Mouse (Mus musculus): ENCODE measurements around the gene Trim27. TPM values are rescaled to one million over a fixed set of nuclear protein-coding genes. Genes with fewer than 3 reads are reported as not detected.

The Trim27 gene
- polyA plus RNA-seq, 1 experiment from 2014 or later = 148 TPM

DNA sequence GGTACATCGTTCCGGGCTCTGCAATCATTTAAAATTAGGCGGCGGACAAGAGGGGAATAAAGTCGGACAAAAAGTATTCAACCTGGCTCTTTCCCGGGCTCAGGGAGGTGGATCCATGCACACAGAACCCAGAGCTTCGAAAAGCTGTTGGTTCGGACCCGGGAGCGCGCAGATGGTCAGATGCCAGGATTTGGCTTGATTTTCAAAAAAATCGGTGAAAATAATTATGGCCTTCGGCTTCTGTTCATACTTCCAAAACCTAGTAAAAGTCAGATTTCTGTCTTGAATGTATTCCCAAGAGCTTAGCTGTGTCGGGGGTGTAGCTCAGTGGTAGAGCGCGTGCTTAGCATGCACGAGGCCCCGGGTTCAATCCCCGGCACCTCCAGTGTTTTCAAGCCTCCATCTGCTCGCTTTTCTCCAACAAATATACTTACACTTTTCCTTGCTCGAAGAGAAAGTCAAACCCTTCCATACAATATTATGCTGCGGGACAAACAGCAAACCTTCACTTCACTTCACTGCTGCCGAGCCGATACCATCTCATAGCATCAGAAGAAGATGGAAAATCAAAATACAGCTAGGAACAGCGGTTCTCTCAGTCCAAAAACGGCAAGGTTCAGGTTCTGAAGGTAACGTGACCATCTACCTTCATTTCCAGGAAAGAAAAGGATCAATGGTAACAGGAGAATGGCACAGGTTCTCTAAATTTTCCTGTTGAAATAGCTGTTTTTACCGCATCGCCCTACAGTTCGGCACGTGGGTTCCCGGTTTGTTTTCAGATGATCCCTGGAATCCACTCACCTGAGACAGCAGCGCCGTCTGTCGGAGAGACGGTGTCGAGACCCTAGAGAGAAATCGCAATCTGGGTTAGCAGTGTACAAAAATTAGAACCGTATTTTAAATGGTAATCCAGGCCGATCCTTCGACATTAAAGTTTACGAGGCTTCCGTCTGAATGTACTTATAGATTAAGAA, 54.8 kb downstream of the Trim27 start:
- under 1% methylated on average over 43 of the region's 43 CpGs for WGBS
- H3K4me2 ChIP-seq (ENCODE audit: low read depth, low read length) = peak overlapping the region; percentile 57
- H3K27ac ChIP-seq (replicated peaks; ENCODE audit: low read depth, low read length) = no peak overlapping the region
- H3K4me1 ChIP-seq (ENCODE audit: control insufficient read depth, insufficient read depth, low read length) = no peaks in the 10 kb centered on the region; the same call in 1 of the 2 replicates
- peak overlapping the region; percentile 44 for H3K4me3 ChIP-seq (ENCODE audit: low read depth, low read length)
- H3K36me3 ChIP-seq (replicated peaks; ENCODE audit: control insufficient read depth, insufficient read depth, low read depth, low read length) = no peaks in the 10 kb centered on the region
- ATAC-seq (replicated peaks; ENCODE audit: insufficient number of reproducible peaks, low FRiP score, low TSS enrichment, low read depth) (peak; percentile 91), DNase-seq (ENCODE audit: low spot score) (peak; percentile 88)
- H3K9ac ChIP-seq (replicated peaks; ENCODE audit: low read length) = peak overlapping the region; percentile 41
- H3K27me3 ChIP-seq (ENCODE audit: control insufficient read depth, insufficient read depth, low read length) = no peaks in the 10 kb centered on the region
- H3K9me3 ChIP-seq (replicated peaks; ENCODE audit: control insufficient read depth, low read length) = no peaks in the 10 kb centered on the region

DNA sequence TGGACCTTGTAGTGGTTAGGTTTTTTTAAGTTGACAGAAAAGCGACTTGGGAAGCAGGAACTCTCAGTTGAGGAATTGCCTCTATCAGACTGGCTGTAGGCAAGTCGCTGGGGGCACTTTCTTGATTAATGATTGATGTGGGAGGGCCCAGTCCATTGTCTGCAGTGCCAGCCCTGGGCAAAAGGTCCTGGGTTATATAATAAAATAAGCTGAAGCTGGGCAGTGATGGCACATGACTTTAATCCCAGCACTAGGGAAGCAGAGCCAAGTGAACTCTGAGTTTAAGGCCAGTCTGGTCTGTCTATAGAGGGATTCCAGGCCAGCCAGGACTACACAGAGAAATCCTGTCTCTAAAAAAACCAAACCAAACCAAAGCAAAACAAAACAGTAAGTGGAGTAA, 57.5 kb downstream of the Trim27 start:
- 61% methylated on average over 2 of the region's 2 CpGs for WGBS
- no peak overlapping the region for H3K4me3 ChIP-seq (ENCODE audit: low read depth, low read length)

DNA sequence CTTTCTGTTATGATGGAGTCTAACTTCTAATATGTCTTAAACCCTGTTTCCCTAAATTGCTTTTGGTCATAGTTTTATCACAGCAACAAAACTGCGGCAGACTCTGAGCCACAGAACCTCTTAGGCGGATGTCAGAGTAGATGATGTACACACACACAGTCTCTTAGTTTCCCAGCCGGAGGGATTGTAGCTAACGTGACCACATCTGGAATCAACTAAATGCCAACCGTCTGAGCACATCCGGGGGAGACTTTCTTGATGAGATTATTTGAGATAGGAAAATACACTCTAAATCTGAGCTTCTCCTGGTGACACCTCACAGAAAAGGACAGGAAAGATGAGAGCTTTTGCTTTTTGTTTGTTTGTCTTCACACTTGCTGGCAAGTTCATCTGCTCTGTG, 57.9 kb downstream of the Trim27 start:
- Histone ChIP-seq H3K27ac (replicated peaks; ENCODE audit: low read depth, low read length) (no peak overlapping the region), H3K9ac (replicated peaks; ENCODE audit: low read length) (no peak overlapping the region), H3K4me3 (ENCODE audit: low read depth, low read length) (no peak overlapping the region), H3K4me2 (ENCODE audit: low read depth, low read length) (no peak overlapping the region), H3K27me3 (ENCODE audit: control insufficient read depth, insufficient read depth, low read length) (no peaks in the 10 kb centered on the region), H3K9me3 (replicated peaks; ENCODE audit: control insufficient read depth, low read length) (no peaks in the 10 kb centered on the region), H3K4me1 (ENCODE audit: control insufficient read depth, insufficient read depth, low read length) (no peaks in the 10 kb centered on the region; the same call in 1 of the 2 replicates), H3K36me3 (replicated peaks; ENCODE audit: control insufficient read depth, insufficient read depth, low read depth, low read length) (no peaks in the 10 kb centered on the region)
- peak; percentile 78 for DNase-seq (ENCODE audit: low spot score)
- whole genome bisulfite sequencing = 34% methylated on average over 6 of the region's 6 CpGs
- no peak for ATAC-seq (replicated peaks; ENCODE audit: insufficient number of reproducible peaks, low FRiP score, low TSS enrichment, low read depth)

More for the DNA sequence above, 57.5 kb downstream of the Trim27 start:
- Histone ChIP-seq H3K36me3 (replicated peaks; ENCODE audit: control insufficient read depth, insufficient read depth, low read depth, low read length) (no peaks in the 10 kb centered on the region), H3K9me3 (replicated peaks; ENCODE audit: control insufficient read depth, low read length) (no peaks in the 10 kb centered on the region), H3K4me2 (ENCODE audit: low read depth, low read length) (no peak overlapping the region), H3K9ac (replicated peaks; ENCODE audit: low read length) (no peak overlapping the region), H3K4me1 (ENCODE audit: control insufficient read depth, insufficient read depth, low read length) (no peaks in the 10 kb centered on the region; the same call in 1 of the 2 replicates), H3K27me3 (ENCODE audit: control insufficient read depth, insufficient read depth, low read length) (no peaks in the 10 kb centered on the region), H3K27ac (replicated peaks; ENCODE audit: low read depth, low read length) (no peak overlapping the region)
- DNase-seq (ENCODE audit: low spot score) (no peak), ATAC-seq (replicated peaks; ENCODE audit: insufficient number of reproducible peaks, low FRiP score, low TSS enrichment, low read depth) (no peak)

DNA sequence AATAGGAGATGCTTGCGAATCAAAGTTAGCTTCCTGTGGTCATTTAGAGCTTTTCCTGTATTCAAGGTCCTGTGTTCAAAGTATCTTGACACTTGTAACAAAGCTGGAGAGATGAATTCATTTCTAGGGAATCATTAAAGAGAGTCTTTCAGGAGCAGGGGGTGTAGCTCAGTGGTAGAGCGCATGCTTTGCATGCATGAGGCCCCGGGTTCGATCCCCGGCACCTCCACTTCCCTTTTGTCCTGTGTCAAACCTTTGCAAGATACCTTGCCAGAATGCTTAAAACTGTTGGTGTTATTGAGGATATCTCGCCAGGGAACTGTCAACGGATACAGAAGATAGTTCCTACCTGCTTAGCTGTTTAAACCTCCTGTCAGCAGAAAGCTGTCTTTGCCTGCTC, 61.5 kb downstream of the Trim27 start:
- Histone ChIP-seq H3K36me3 (replicated peaks; ENCODE audit: control insufficient read depth, insufficient read depth, low read depth, low read length) (no peaks in the 10 kb centered on the region), H3K9me3 (replicated peaks; ENCODE audit: control insufficient read depth, low read length) (no peaks in the 10 kb centered on the region), H3K4me3 (ENCODE audit: low read depth, low read length) (no peak overlapping the region), H3K9ac (replicated peaks; ENCODE audit: low read length) (no peak overlapping the region), H3K27me3 (ENCODE audit: control insufficient read depth, insufficient read depth, low read length) (no peaks in the 10 kb centered on the region; the same call in 1 of the 2 replicates), H3K4me2 (ENCODE audit: low read depth, low read length) (no peak overlapping the region), H3K27ac (replicated peaks; ENCODE audit: low read depth, low read length) (no peak overlapping the region), H3K4me1 (ENCODE audit: control insufficient read depth, insufficient read depth, low read length) (no peaks in the 10 kb centered on the region; the same call in 1 of the 2 replicates)
- 7% methylated on average over 7 of the region's 7 CpGs for WGBS
- ATAC-seq (replicated peaks; ENCODE audit: insufficient number of reproducible peaks, low FRiP score, low TSS enrichment, low read depth) (no peak; the same call in 1 of the 2 replicates), DNase-seq (ENCODE audit: low spot score) (peak; percentile 69)

DNA sequence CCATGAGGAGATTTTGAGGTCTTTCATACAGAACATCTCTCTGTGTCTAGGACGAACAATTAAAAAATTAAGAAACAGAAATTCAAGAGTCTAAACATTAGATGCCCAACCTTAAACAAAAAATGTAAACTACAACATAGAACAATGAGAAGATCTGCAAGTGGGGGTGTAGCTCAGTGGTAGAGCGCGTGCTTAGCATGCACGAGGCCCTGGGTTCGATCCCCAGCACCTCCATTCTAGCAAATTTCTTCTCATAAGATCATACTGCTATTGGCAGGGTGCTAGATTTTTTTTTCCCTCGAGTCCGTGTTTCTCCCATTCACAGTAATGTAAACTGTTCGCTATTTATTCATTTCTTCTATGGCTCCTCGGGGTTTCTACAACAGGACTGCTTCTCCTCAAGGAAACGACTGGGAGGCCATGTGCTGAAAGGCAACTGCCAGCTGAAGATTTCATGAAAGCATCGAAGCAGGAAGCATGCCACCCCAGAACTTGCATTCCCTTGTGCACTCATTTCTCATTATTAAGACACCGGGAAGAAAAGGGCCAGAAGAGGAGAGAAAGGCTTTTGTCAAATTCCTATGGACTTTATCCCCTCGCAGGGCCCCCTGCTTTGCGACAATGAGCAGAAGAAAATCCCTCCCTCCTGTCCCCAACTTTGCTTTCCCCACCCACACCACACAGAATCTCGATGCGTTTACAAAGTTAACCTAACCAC, 63.3 kb downstream of the Trim27 start:
- 7% methylated on average over 16 of the region's 16 CpGs for WGBS
- H3K36me3 ChIP-seq (replicated peaks; ENCODE audit: control insufficient read depth, insufficient read depth, low read depth, low read length) = no peaks in the 10 kb centered on the region
- DNase-seq (ENCODE audit: low spot score) (peak; percentile 62), ATAC-seq (replicated peaks; ENCODE audit: insufficient number of reproducible peaks, low FRiP score, low TSS enrichment, low read depth) (no peak)
- 0 out of 2 replicates have a peak overlapping the region, but pooled peaks have one; percentile 22 for H3K9ac ChIP-seq (replicated peaks; ENCODE audit: low read length)
- peak overlapping the region; percentile 27 for H3K4me2 ChIP-seq (ENCODE audit: low read depth, low read length)
- H3K27ac ChIP-seq (replicated peaks; ENCODE audit: low read depth, low read length) = no peak overlapping the region
- H3K4me1 ChIP-seq (ENCODE audit: control insufficient read depth, insufficient read depth, low read length) = no peaks in the 10 kb centered on the region; the same call in 1 of the 2 replicates
- no peaks in the 10 kb centered on the region for H3K9me3 ChIP-seq (replicated peaks; ENCODE audit: control insufficient read depth, low read length)
- H3K27me3 ChIP-seq (ENCODE audit: control insufficient read depth, insufficient read depth, low read length) = no peaks in the 10 kb centered on the region; the same call in 1 of the 2 replicates
- peak overlapping the region; percentile 12 for H3K4me3 ChIP-seq (ENCODE audit: low read depth, low read length)

DNA sequence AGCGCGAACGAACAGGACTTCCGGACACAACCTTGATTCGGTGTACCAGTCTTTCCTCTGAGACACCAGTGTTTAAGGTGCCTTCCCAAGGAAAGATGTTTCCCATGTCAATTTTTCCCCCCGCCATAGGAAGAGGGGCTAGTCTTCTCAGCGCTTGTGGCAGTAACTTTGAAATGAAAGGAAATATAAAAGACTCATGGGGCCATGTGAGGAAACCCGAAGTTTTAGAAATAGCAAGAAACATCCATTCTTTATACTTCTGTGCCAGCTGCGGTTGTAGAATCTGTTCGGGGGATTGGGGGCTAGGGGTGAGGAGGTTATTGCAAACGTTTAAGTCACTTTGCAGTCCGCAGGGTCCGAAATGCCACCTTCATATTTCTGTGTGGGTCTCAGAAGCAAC, 64.0 kb downstream of the Trim27 start:
- 21% methylated on average over 13 of the region's 13 CpGs for WGBS
- Histone ChIP-seq H3K4me1 (ENCODE audit: control insufficient read depth, insufficient read depth, low read length) (no peaks in the 10 kb centered on the region; the same call in 1 of the 2 replicates), H3K36me3 (replicated peaks; ENCODE audit: control insufficient read depth, insufficient read depth, low read depth, low read length) (no peaks in the 10 kb centered on the region), H3K27me3 (ENCODE audit: control insufficient read depth, insufficient read depth, low read length) (no peaks in the 10 kb centered on the region; the same call in 1 of the 2 replicates), H3K27ac (replicated peaks; ENCODE audit: low read depth, low read length) (no peak overlapping the region), H3K4me2 (ENCODE audit: low read depth, low read length) (peak overlapping the region; percentile 27), H3K9me3 (replicated peaks; ENCODE audit: control insufficient read depth, low read length) (no peaks in the 10 kb centered on the region), H3K4me3 (ENCODE audit: low read depth, low read length) (peak overlapping the region; percentile 12), H3K9ac (replicated peaks; ENCODE audit: low read length) (no peak overlapping the region)
- DNase-seq (ENCODE audit: low spot score) = no peak
- no peak for ATAC-seq (replicated peaks; ENCODE audit: insufficient number of reproducible peaks, low FRiP score, low TSS enrichment, low read depth)

DNA sequence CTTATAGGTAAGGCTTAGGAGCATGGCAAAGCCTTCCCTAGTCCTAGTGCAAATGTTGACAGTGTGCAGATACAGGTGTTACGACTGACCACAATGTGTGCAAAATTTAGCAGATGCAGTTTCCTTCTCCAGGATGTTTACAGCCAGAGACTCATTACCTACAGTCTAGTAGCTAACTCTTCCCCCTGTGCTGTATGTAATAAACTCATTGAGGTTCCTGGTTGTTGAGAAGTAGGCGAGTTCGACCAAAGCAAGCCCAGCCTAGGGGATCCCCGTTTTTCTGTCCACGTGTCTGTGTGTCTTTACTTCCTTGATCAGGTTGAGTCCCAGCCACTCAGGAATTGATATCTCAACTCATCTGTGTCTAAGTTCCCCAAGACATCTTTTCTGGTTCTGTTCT, 64.8 kb downstream of the Trim27 start:
- no peaks in the 10 kb centered on the region for H3K36me3 ChIP-seq (replicated peaks; ENCODE audit: control insufficient read depth, insufficient read depth, low read depth, low read length)
- no peak overlapping the region for H3K4me3 ChIP-seq (ENCODE audit: low read depth, low read length)
- H3K9ac ChIP-seq (replicated peaks; ENCODE audit: low read length) = no peak overlapping the region
- H3K4me1 ChIP-seq (ENCODE audit: control insufficient read depth, insufficient read depth, low read length) = no peaks in the 10 kb centered on the region; the same call in 1 of the 2 replicates
- H3K27me3 ChIP-seq (ENCODE audit: control insufficient read depth, insufficient read depth, low read length) = no peaks in the 10 kb centered on the region; the same call in 1 of the 2 replicates
- ATAC-seq (replicated peaks; ENCODE audit: insufficient number of reproducible peaks, low FRiP score, low TSS enrichment, low read depth) = no peak
- no peaks in the 10 kb centered on the region for H3K9me3 ChIP-seq (replicated peaks; ENCODE audit: control insufficient read depth, low read length)
- DNase-seq (ENCODE audit: low spot score) = no peak
- 73% methylated on average over 5 of the region's 5 CpGs for WGBS
- H3K4me2 ChIP-seq (ENCODE audit: low read depth, low read length) = no peak overlapping the region
- no peak overlapping the region for H3K27ac ChIP-seq (replicated peaks; ENCODE audit: low read depth, low read length)
